Mouse (Mus musculus) forebrain, embryonic 11.5 days (tissue): ENCODE results near the gene Pknox2. TPM values are rescaled to one million over a fixed set of nuclear protein-coding genes. Genes with fewer than 3 reads are reported as not detected.

Experiments used
- ATAC-seq: fragments of 200-750 bp; cut with Nextera tagmentation; replicated peaks from 2 replicates; pipeline ENCODE4 v1.8.0; 2017; ENCODE audit warnings: moderate TSS enrichment; ENCODE audit not compliant: low FRiP score
- DNase-seq: peaks from one replicate; pipeline ENCODE4 v3.0.0-alpha.2; 2017; ENCODE audit warnings: low spot score
- H3K27ac ChIP-seq: fragments of 300-500 bp; sonication (generic); 2 replicates; pipeline ENCODE4 v1.5.1; 2014; ENCODE audit warnings: low read depth, low read length
- H3K27me3 ChIP-seq: fragments of 300-500 bp; sonication (generic); 2 replicates; pipeline ENCODE4 v1.6.1; 2014; ENCODE audit warnings: mild to moderate bottlenecking, low read length, mixed read lengths; ENCODE audit not compliant: control insufficient read depth, insufficient read depth
- H3K36me3 ChIP-seq: fragments of 300-500 bp; sonication (generic); 2 replicates; pipeline ENCODE4 v1.6.1; 2014; ENCODE audit warnings: mild to moderate bottlenecking, low read length, moderate library complexity, mixed read lengths; ENCODE audit not compliant: control insufficient read depth, insufficient read depth
- H3K4me1 ChIP-seq: fragments of 300-500 bp; sonication (generic); replicated peaks from 2 replicates; pipeline ENCODE4 v1.6.1; 2014; ENCODE audit warnings: low read length, mixed read lengths; ENCODE audit not compliant: control insufficient read depth, insufficient read depth
- H3K4me2 ChIP-seq: fragments of 300-500 bp; sonication (generic); 2 replicates; pipeline ENCODE4 v1.6.1; 2014; ENCODE audit warnings: low read depth, mild to moderate bottlenecking, low read length, moderate library complexity, mixed read lengths; ENCODE audit not compliant: severe bottlenecking
- H3K4me3 ChIP-seq: fragments of 300-500 bp; sonication (generic); 2 replicates; pipeline ENCODE4 v1.5.1; 2014; ENCODE audit warnings: low read depth, low read length
- H3K9ac ChIP-seq: fragments of 300-500 bp; sonication (generic); 2 replicates; pipeline ENCODE4 v1.6.1; 2014; ENCODE audit warnings: low read length
- H3K9me3 ChIP-seq: fragments of 300-500 bp; sonication (generic); 2 replicates; pipeline ENCODE4 v1.6.1; 2016; ENCODE audit warnings: low read length, mixed read lengths; ENCODE audit not compliant: control insufficient read depth
- WGBS: fragments of 180-500 bp; shearing (Covaris S2); extraction: QIAGEN DNeasy Blood & Tissue Kit; methylation state at CpG from one replicate; pipeline ENCODE4 v1.1.7; 2014; 5-methylcytosine and 5-hydroxymethylcytosine counted together
- polyA plus RNA-seq: library from polyadenylated mRNA; unstranded; fragments of >200 nt; fragmentation: Nextera tagmentation; extraction: Ambion mirVana; gene quantifications from 2 replicates; pipeline ENCODE4 v1.2.1, GENCODE M21; 2014

Gene Pknox2
- polyA plus RNA-seq, 1 experiment from 2014 or later: 21.0 TPM

DNA sequence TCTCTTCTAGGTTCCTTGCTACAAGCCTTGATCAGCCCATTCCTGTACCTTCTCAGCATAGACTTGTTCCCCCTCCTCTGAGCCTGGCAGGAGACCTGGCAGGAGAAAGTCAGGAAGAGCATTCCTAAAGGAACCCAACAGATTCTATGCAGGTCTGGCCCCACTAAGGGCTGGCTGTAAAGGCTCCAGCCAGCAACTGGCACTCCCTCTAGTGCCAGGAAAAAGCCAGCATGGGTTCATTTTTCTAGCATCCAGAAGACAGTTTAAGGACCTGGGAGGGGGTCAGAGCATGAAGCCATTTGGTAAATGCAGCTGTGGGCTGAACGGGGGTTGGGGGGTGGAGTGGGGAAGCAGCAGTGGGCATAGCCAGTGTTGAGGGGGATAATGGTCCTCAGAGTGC is 185.3 kb downstream of the Pknox2 start:
- Histone ChIP-seq H3K27me3 (no peaks in the 10 kb centered on the region), H3K4me2 (no peak overlapping the region), H3K27ac (no peak overlapping the region), H3K4me3 (no peak overlapping the region), H3K36me3 (no peaks in the 10 kb centered on the region), H3K4me1 (peaks cover 9% of the 10 kb centered on the region), H3K9ac (no peak overlapping the region), H3K9me3 (no peaks in the 10 kb centered on the region)
- WGBS: 50% methylated on average over 1 of the region's 1 CpGs
- DNase-seq (no peak), ATAC-seq (no peak)

- Histone ChIP-seq H3K27ac (no peak overlapping the region), H3K9me3 (no peaks in the 10 kb centered on the region), H3K36me3 (no peaks in the 10 kb centered on the region), H3K4me3 (no peak overlapping the region), H3K4me2 (no peak overlapping the region), H3K9ac (no peak overlapping the region), H3K4me1 (peaks cover 9% of the 10 kb centered on the region), H3K27me3 (no peaks in the 10 kb centered on the region)
- WGBS: 85% methylated on average over 5 of the region's 5 CpGs
- ATAC-seq: no peak
- no peak for DNase-seq
Measured at GRCm38 (mm10) chr9:36961153-36961552, 186.1 kb downstream of the Pknox2 start.

- H3K27ac ChIP-seq: peak overlapping the region; percentile 68
- H3K4me2 ChIP-seq: peak overlapping the region; percentile 15; the same call in 1 of the 2 replicates
- no peaks in the 10 kb centered on the region for H3K9me3 ChIP-seq
- DNase-seq (no peak), ATAC-seq (peak; percentile 20; the same call in 1 of the 2 replicates)
- H3K9ac ChIP-seq: no peak overlapping the region
- no peaks in the 10 kb centered on the region for H3K36me3 ChIP-seq
- no peaks in the 10 kb centered on the region for H3K27me3 ChIP-seq
- no peak overlapping the region for H3K4me3 ChIP-seq
- H3K4me1 ChIP-seq: peaks cover 13% of the 10 kb centered on the region; the same call in 1 of the 2 replicates
- 66% methylated on average over 2 of the region's 2 CpGs for WGBS
Measured at GRCm38 (mm10) chr9:36951133-36951484, 196.1 kb downstream of the Pknox2 start.

DNA sequence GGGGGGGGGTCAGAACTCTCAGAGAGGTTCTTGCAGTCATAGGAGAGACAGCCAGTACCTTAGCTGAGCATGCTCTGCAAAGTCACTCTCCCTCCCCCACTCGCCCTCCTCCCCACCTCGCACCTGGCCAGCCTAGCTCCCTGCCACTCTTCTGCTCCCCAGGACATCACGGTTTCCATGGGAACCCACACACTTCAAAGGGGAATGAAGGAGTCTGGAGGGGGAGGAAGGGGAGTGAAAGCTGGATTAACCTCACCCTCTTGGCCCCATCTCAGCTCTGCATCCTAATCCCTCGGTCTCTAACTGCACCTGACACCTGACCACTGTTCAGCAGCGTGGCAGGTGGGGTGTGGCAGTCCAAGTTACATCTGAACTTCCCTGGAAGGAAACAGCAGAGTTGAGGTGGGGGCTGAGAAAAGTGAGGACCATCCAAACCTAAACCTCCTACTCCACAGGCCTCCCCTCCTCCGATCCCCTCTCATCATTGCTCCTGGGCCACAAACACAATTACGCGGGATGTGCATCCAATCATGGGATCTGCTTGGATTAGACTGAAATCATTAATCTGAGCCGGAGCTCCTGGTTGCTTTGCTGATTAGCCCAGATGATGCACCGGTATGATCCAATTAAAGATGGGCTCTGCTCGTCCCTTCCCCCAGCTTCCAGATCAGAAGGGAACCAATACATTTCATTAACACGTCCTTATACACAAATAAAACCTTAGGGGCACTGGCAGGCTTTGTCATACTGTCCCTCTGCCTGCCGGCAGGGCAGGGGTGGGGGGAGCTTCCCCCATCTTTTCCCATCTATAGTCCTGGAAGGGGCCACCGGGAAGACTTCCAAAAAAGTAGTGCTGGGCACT is 196.7 kb downstream of the Pknox2 start:
- peak; percentile 69 for DNase-seq
- H3K9me3 ChIP-seq: no peaks in the 10 kb centered on the region
- no peaks in the 10 kb centered on the region for H3K27me3 ChIP-seq
- 11% methylated on average over 14 of the region's 14 CpGs for whole genome bisulfite sequencing
- H3K4me1 ChIP-seq: peaks cover 13% of the 10 kb centered on the region; the same call in 1 of the 2 replicates
- peak overlapping the region; percentile 15; the same call in 1 of the 2 replicates for H3K4me2 ChIP-seq
- peak overlapping the region; percentile 27 for H3K9ac ChIP-seq
- ATAC-seq: peak; percentile 91
- H3K36me3 ChIP-seq: no peaks in the 10 kb centered on the region
- no peak overlapping the region for H3K4me3 ChIP-seq
- peak overlapping the region; percentile 68 for H3K27ac ChIP-seq

DNA sequence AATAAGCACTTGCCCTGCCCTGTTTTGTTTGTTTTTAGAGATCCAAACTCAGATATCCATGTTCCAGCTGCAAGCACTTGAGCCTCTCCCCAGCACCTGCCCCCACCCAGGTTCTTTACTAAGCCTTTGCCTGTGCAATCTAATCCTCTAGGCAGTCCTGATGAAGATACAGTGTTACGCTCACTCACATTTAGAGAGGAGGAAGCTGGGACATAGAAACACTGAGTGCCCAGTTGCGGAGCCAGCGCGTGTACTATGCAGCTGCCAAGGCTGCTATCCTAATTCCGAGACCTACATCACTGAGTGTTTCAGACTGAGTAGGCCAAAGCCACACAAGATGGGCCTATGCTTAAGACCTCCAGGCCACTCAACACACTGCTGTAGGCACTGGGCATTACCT is 199.0 kb downstream of the Pknox2 start:
- Histone ChIP-seq H3K27me3 (no peaks in the 10 kb centered on the region), H3K27ac (no peak overlapping the region), H3K36me3 (no peaks in the 10 kb centered on the region), H3K4me1 (peaks cover 13% of the 10 kb centered on the region; the same call in 1 of the 2 replicates), H3K4me2 (no peak overlapping the region), H3K9ac (no peak overlapping the region), H3K9me3 (no peaks in the 10 kb centered on the region), H3K4me3 (no peak overlapping the region)
- ATAC-seq (no peak), DNase-seq (no peak)
- 97% methylated on average over 5 of the region's 5 CpGs for WGBS

- no peak overlapping the region for H3K4me3 ChIP-seq
- ATAC-seq: no peak
- H3K4me1 ChIP-seq: peaks cover 13% of the 10 kb centered on the region; the same call in 1 of the 2 replicates
- WGBS: 92% methylated on average over 5 of the region's 5 CpGs
- no peak for DNase-seq
- H3K4me2 ChIP-seq: no peak overlapping the region
- no peaks in the 10 kb centered on the region for H3K9me3 ChIP-seq
- H3K36me3 ChIP-seq: no peaks in the 10 kb centered on the region
- H3K9ac ChIP-seq: no peak overlapping the region
- H3K27ac ChIP-seq: no peak overlapping the region
- no peaks in the 10 kb centered on the region for H3K27me3 ChIP-seq
Measured at GRCm38 (mm10) chr9:36947056-36947694, 200.0 kb downstream of the Pknox2 start.

DNA sequence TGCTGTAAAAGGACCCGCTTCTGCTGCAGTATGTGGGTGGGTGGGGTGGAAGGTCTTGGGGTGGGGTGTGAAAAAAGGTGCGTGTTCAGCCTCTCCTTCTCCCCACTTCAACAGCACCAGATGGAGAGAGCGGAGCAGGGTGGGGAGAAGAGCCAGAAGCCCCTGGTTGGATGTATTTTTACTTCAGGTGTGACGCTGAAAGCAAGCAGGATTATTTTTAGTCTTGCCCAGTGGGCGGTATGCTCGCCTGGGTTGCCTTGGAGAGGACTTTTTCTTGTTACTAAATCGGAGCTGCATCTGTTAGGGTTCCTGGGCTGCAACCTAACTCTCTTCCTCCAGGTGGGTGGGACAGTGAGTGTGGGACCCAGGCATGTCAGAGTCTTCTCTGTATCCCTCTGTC is 202.4 kb downstream of the Pknox2 start:
- H3K36me3 ChIP-seq: no peaks in the 10 kb centered on the region
- H3K27me3 ChIP-seq: no peaks in the 10 kb centered on the region
- no peak overlapping the region for H3K4me3 ChIP-seq
- H3K4me1 ChIP-seq: peaks cover 3% of the 10 kb centered on the region; the same call in 1 of the 2 replicates
- H3K27ac ChIP-seq: no peak overlapping the region
- no peak for ATAC-seq
- no peaks in the 10 kb centered on the region for H3K9me3 ChIP-seq
- 78% methylated on average over 7 of the region's 7 CpGs for WGBS
- H3K9ac ChIP-seq: no peak overlapping the region
- DNase-seq: no peak
- H3K4me2 ChIP-seq: no peak overlapping the region

DNA sequence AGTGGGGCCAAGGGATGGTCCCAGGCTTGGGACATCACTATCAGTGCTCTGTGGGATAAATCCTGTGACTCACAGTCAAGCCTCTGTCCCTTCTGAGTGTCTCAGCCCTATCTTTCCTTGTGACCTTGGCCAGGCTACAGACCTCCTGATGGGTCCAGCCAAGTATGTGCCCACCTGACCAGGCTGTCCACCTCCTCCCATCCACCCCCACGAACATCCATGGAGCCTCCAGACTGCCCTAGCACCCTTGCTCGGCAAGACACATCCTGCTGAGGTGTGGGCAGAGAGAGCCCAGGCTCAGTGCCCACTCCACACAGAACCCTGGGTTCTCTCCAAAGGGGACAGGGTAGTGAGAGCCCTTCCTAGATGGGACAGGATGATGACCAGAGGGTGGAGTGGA is 204.6 kb downstream of the Pknox2 start:
- no peak for DNase-seq
- Histone ChIP-seq H3K4me1 (peaks cover 15% of the 10 kb centered on the region), H3K9me3 (no peaks in the 10 kb centered on the region), H3K4me2 (no peak overlapping the region), H3K27ac (no peak overlapping the region), H3K27me3 (no peaks in the 10 kb centered on the region), H3K4me3 (no peak overlapping the region), H3K9ac (no peak overlapping the region), H3K36me3 (no peaks in the 10 kb centered on the region)
- no peak for ATAC-seq
- WGBS: 91% methylated on average over 2 of the region's 2 CpGs
